Mouse (Mus musculus): ENCODE measurements around the gene Lig3.
"Not testable (repeated sequence)": the region's sequence is repeated elsewhere in the genome, so short reads cannot be mapped to it uniquely, and the experiment has no call there.

- not testable (repeated sequence) for TF ChIP-seq CTCF (IDR thresholded peaks at IDR 0.05; ENCODE audit: insufficient read depth, low read length); POLR2A (IDR thresholded peaks at IDR 0.05; ENCODE audit: borderline replicate concordance, extremely low read depth, low read depth, low read length)
These were observed 51.5 kb downstream of the Lig3 start for GRCm38 (mm10) chr11:82832402-82832801.
